Comparison of ENCODE assay signal across 12 mouse cellular contexts in genomic region chr12:117468329-117468728, GRCm38 (mm10). TPM values are rescaled to one million over a fixed set of nuclear protein-coding genes. Genes with fewer than 3 reads are reported as not detected.
DNase-seq lines count a peak whose midpoint lies in the region; ATAC-seq and TF ChIP-seq lines count a peak whose summit lies in the region.
"Had no signal": no experiment of that assay in that cellular context is flagged by ENCODE, and none has a peak within 500 bp of the region (broad histone marks: within the 10 kb centered on the region; RNA-seq: fewer than 3 reads in every experiment).

No protein-coding gene starts in this region.

- no peak overlapping the region for H3K4me3 ChIP-seq in hindbrain, embryonic 15.5 days
- no peak overlapping the region for H3K4me3 ChIP-seq in hindbrain, embryonic 13.5 days
- H3K4me3 ChIP-seq in limb, embryonic 10.5 days, result no peak overlapping the region
- H3K4me3 ChIP-seq: midbrain, embryonic 12.5 days; neural tube, embryonic 15.5 days had no signal

- 25% methylated on average over 5 of the region's 5 CpGs for WGBS in hindbrain, embryonic 15.5 days
- 46% methylated on average over 5 of the region's 5 CpGs for WGBS in hindbrain, embryonic 13.5 days
- 75% methylated on average over 5 of the region's 5 CpGs for WGBS in limb, embryonic 10.5 days

- H3K36me3 ChIP-seq in hindbrain, embryonic 15.5 days, result no peaks in the 10 kb centered on the region
- no peaks in the 10 kb centered on the region for H3K36me3 ChIP-seq in hindbrain, embryonic 13.5 days
- H3K36me3 ChIP-seq in limb, embryonic 10.5 days, result no peaks in the 10 kb centered on the region
- H3K36me3 ChIP-seq: G1E; midbrain, embryonic 12.5 days; neural tube, embryonic 15.5 days had no signal

- H3K9ac ChIP-seq in hindbrain, embryonic 15.5 days, result no peak overlapping the region
- H3K9ac ChIP-seq in hindbrain, embryonic 13.5 days, result no peak overlapping the region
- H3K9ac ChIP-seq: midbrain, embryonic 12.5 days; neural tube, embryonic 15.5 days had no signal

- no peaks in the 10 kb centered on the region for H3K9me3 ChIP-seq in hindbrain, embryonic 15.5 days
- H3K9me3 ChIP-seq in hindbrain, embryonic 13.5 days, result no peaks in the 10 kb centered on the region
- H3K9me3 ChIP-seq in limb, embryonic 10.5 days (replicated peaks), result no peaks in the 10 kb centered on the region
- H3K9me3 ChIP-seq: midbrain, embryonic 12.5 days; neural tube, embryonic 15.5 days had no signal

- H3K4me2 ChIP-seq in hindbrain, embryonic 15.5 days, result no peak overlapping the region
- no peak overlapping the region for H3K4me2 ChIP-seq in hindbrain, embryonic 13.5 days
- H3K4me2 ChIP-seq: midbrain, embryonic 12.5 days; neural tube, embryonic 15.5 days had no signal

- no peaks in the 10 kb centered on the region for H3K27me3 ChIP-seq in hindbrain, embryonic 15.5 days
- no peaks in the 10 kb centered on the region for H3K27me3 ChIP-seq in hindbrain, embryonic 13.5 days
- H3K27me3 ChIP-seq in limb, embryonic 10.5 days (ENCODE audit: low read depth, poor library complexity, severe bottlenecking), result no peaks in the 10 kb centered on the region
- H3K27me3 ChIP-seq: midbrain, embryonic 12.5 days; neural tube, embryonic 15.5 days had no signal

- peak; percentile 63; the same call in 1 of the 2 replicates for ATAC-seq in hindbrain, embryonic 15.5 days (ENCODE audit: low FRiP score, low read depth)
- ATAC-seq in hindbrain, embryonic 13.5 days (ENCODE audit: low FRiP score), result no peak

- H3K4me1 ChIP-seq in hindbrain, embryonic 15.5 days (replicated peaks), result no peaks in the 10 kb centered on the region; the same call in 1 of the 2 replicates
- H3K4me1 ChIP-seq in hindbrain, embryonic 13.5 days (replicated peaks), result no peaks in the 10 kb centered on the region
- 0 out of 2 replicates have a peak, but pooled peaks cover 2% of the 10 kb centered on the region for H3K4me1 ChIP-seq in limb, embryonic 10.5 days
- H3K4me1 ChIP-seq: midbrain, embryonic 12.5 days; neural tube, embryonic 15.5 days had no signal

- TF ChIP-seq POLR2A in brain, embryonic 14.5 days (IDR thresholded peaks at IDR 0.05; ENCODE audit: borderline replicate concordance, extremely low read depth, insufficient read depth, insufficient read length, poor library complexity, severe bottlenecking), result no peak

- TF ChIP-seq CTCF in brain, embryonic 14.5 days (IDR thresholded peaks at IDR 0.05; ENCODE audit: borderline replicate concordance, extremely low read depth, insufficient read depth, insufficient read length), result no peak

- DNase-seq in NIH3T3 (ENCODE audit: low read depth), result peak; percentile 17
- peak; percentile 43 for DNase-seq in brain, embryonic 14.5 days (ENCODE audit: low read depth)
- DNase-seq in heart, postnatal 4 days, result peak; percentile 60
- no peak for DNase-seq in thymus, postnatal 10 days (ENCODE audit: low spot score in 2 of 2)
- no peak for DNase-seq in limb, embryonic 10.5 days (ENCODE audit: low spot score)
- DNase-seq: liver had no signal

- no peak overlapping the region for H3K27ac ChIP-seq in hindbrain, embryonic 15.5 days (replicated peaks)
- H3K27ac ChIP-seq in hindbrain, embryonic 13.5 days, result no peak overlapping the region
- H3K27ac ChIP-seq in limb, embryonic 10.5 days, result no peak overlapping the region
- H3K27ac ChIP-seq: kidney, postnatal 0 days; midbrain, embryonic 12.5 days; neural tube, embryonic 15.5 days had no signal

RNA-seq across cellular contexts. Expression of gene Rapgef5, which starts 48.0 kb away (rescaled TPM):
- 34.9 and 36.7 TPM in 2 replicates for polyA plus RNA-seq in hindbrain, embryonic 15.5 days (2015; fragmentation: Nextera tagmentation; extraction: Ambion mirVana)
- 46.9 and 52.4 TPM in 2 replicates for polyA plus RNA-seq in hindbrain, embryonic 13.5 days (2015; fragmentation: Nextera tagmentation; extraction: Ambion mirVana)
- polyA plus RNA-seq in brain, embryonic 14.5 days (2012; rRNA removed), result 34.6 and 50.9 TPM in 2 replicates
- total RNA-seq in heart, postnatal 4 days (2021), result 10 to 100 TPM; 45.1 to 47.6 TPM
- polyA plus RNA-seq in limb, embryonic 10.5 days (2016; fragmentation: Nextera tagmentation; extraction: Ambion mirVana), result 5.8 and 6.3 TPM in 2 replicates
- polyA plus RNA-seq: G1E had no signal

Comparison
In these comparisons a context has a peak if more than half of its experiments do, and no peak if none do; other contexts are left out.
1. DNase-seq: peak in NIH3T3 (single experiment), brain, embryonic 14.5 days (single experiment) and heart, postnatal 4 days (single experiment); none in thymus, postnatal 10 days (0 of 2) and limb, embryonic 10.5 days (single experiment).